Mouse (Mus musculus) right cerebral cortex, postnatal 36 days (tissue): ENCODE measurements around the gene Fan1.
A peak's percentile ranks its signal among the peaks of the same experiment; 100 is the strongest.

ENCODE experiments used
- DNase-seq, 2 experiments: peaks; one replicate each; pipeline ENCODE4 v3.0.0; 2022; ENCODE audit warnings: low spot score in 2 of 2, mixed read lengths in 1 of 2

The Fan1 gene

GRCm38 (mm10) chr7:64373830-64374562 lies at the start of gene Fan1:
Gene Fan1 (minus strand): TSS chr7:64374095.
- DNase-seq, result peak; percentile 81 to 82

- DNase-seq, result no peak
Observed at GRCm38 (mm10) chr7:64403989-64404388, 30.1 kb upstream of the Fan1 start.

GRCm38 (mm10) chr7:64402452-64402851 lies 28.6 kb upstream of the Fan1 start:
- DNase-seq, result no peak

- no peak for DNase-seq
Observed at GRCm38 (mm10) chr7:64400725-64401124, 26.8 kb upstream of the Fan1 start.

GRCm38 (mm10) chr7:64392819-64393151 lies 18.9 kb upstream of the Fan1 start:
- no peak for DNase-seq

- peak; percentile 90 to 92 for DNase-seq
Observed at GRCm38 (mm10) chr7:64392122-64392818, 18.4 kb upstream of the Fan1 start, which contains the start of the genes Mphosph10 and Mcee. Gene Mphosph10 (minus strand): TSS chr7:64392268. Gene Mcee (plus strand): TSS chr7:64392607.

GRCm38 (mm10) chr7:64391479-64391878 lies 17.6 kb upstream of the Fan1 start:
- peak in 1 of 2 experiments; percentile 8 for DNase-seq

GRCm38 (mm10) chr7:64373147-64373829 lies 607 bp downstream of the Fan1 start:
- no peak for DNase-seq

- no peak for DNase-seq
Observed at GRCm38 (mm10) chr7:64371940-64372878, 1.7 kb downstream of the Fan1 start.

GRCm38 (mm10) chr7:64369841-64370240 lies 4.1 kb downstream of the Fan1 start:
- DNase-seq, result no peak

- no peak for DNase-seq
Observed at GRCm38 (mm10) chr7:64365863-64366262, 8.0 kb downstream of the Fan1 start.

- peak in 1 of 2 experiments; percentile 30 for DNase-seq
Observed at GRCm38 (mm10) chr7:64360586-64360945, 13.3 kb downstream of the Fan1 start.

- no peak for DNase-seq
Observed at GRCm38 (mm10) chr7:64359943-64360585, 13.8 kb downstream of the Fan1 start.

- no peak for DNase-seq
Observed at GRCm38 (mm10) chr7:64358666-64359065, 15.2 kb downstream of the Fan1 start.

- DNase-seq, result peak; percentile 49 to 53
Observed at GRCm38 (mm10) chr7:64357405-64357804, 16.5 kb downstream of the Fan1 start.

- DNase-seq, result no peak
Observed at GRCm38 (mm10) chr7:64356661-64357060, 17.2 kb downstream of the Fan1 start.

- DNase-seq, result no peak
Observed at GRCm38 (mm10) chr7:64354206-64354605, 19.7 kb downstream of the Fan1 start.

GRCm38 (mm10) chr7:64351087-64351486 lies 22.8 kb downstream of the Fan1 start:
- peak; percentile 57 to 73 for DNase-seq

GRCm38 (mm10) chr7:64349147-64349861 lies 24.6 kb downstream of the Fan1 start:
- peak; percentile 36 to 48 for DNase-seq

- DNase-seq, result no peak
Observed at GRCm38 (mm10) chr7:64347813-64348212, 26.1 kb downstream of the Fan1 start.
